Mouse (Mus musculus) hindbrain, embryonic 16.5 days (tissue): ENCODE results near the gene Mag. TPM values are rescaled to one million over a fixed set of nuclear protein-coding genes. Genes with fewer than 3 reads are reported as not detected.
"Not testable (repeated sequence)": the region's sequence is repeated elsewhere in the genome, so short reads cannot be mapped to it uniquely, and the experiment has no call there.

ENCODE experiments used
- ATAC-seq: fragments of 200-750 bp; cut with Nextera tagmentation; 2 replicates; pipeline ENCODE4 v1.8.0; 2017; ENCODE audit warnings: moderate TSS enrichment, moderate library complexity
- H3K27ac ChIP-seq: fragments of 300-500 bp; sonication (generic); 2 replicates; pipeline ENCODE4 v1.5.1; 2014; ENCODE audit warnings: low read depth, mild to moderate bottlenecking, control low read depth, low read length, moderate library complexity
- H3K27me3 ChIP-seq: fragments of 300-500 bp; sonication (generic); replicated peaks from 2 replicates; pipeline ENCODE4 v1.6.1; 2014; ENCODE audit warnings: low read length; ENCODE audit not compliant: control insufficient read depth, insufficient read depth
- H3K36me3 ChIP-seq: fragments of 300-500 bp; sonication (generic); 2 replicates; pipeline ENCODE4 v1.6.1; 2014; ENCODE audit warnings: mild to moderate bottlenecking, low read length, moderate library complexity, mixed read lengths; ENCODE audit not compliant: control insufficient read depth, insufficient read depth
- H3K4me1 ChIP-seq: fragments of 300-500 bp; sonication (generic); 2 replicates; pipeline ENCODE4 v1.6.1; 2014; ENCODE audit warnings: low read depth, low read length; ENCODE audit not compliant: control insufficient read depth, insufficient read depth
- H3K4me2 ChIP-seq: fragments of 300-500 bp; sonication (generic); 2 replicates; pipeline ENCODE4 v1.6.1; 2014; ENCODE audit warnings: mild to moderate bottlenecking, low read length, control low read depth, moderate library complexity
- H3K4me3 ChIP-seq: fragments of 300-500 bp; sonication (generic); 2 replicates; pipeline ENCODE4 v1.5.1; 2014; ENCODE audit warnings: mild to moderate bottlenecking, low read length, control low read depth, moderate library complexity
- H3K9ac ChIP-seq: fragments of 300-500 bp; sonication (generic); 2 replicates; pipeline ENCODE4 v1.6.1; 2014; ENCODE audit warnings: low read depth, mild to moderate bottlenecking, control low read depth, low read length, moderate library complexity
- H3K9me3 ChIP-seq: fragments of 300-500 bp; sonication (generic); 2 replicates; pipeline ENCODE4 v1.6.1; 2014; ENCODE audit warnings: mild to moderate bottlenecking, low read length, moderate library complexity; ENCODE audit not compliant: control insufficient read depth
- WGBS: fragments of 180-500 bp; shearing (Covaris S2); extraction: QIAGEN DNeasy Blood & Tissue Kit; methylation state at CpG from one replicate; pipeline ENCODE4 v1.1.7; 2014; 5-methylcytosine and 5-hydroxymethylcytosine counted together
- polyA plus RNA-seq: library from polyadenylated mRNA; unstranded; fragments of >200 nt; fragmentation: Nextera tagmentation; extraction: Ambion mirVana; gene quantifications from 2 replicates; pipeline ENCODE4 v1.2.1, GENCODE M21; 2015

Gene Mag
- polyA plus RNA-seq, 1 experiment from 2014 or later: 5.8 TPM

GRCm38 (mm10) chr7:30943909-30944635 is 29.4 kb upstream of the Mag start, which contains the start of gene Hamp:
Gene Hamp (minus strand): TSS chr7:30944032.
- 70% methylated on average over 9 of the region's 9 CpGs for WGBS
- Histone ChIP-seq H3K27ac (no peak within 1 kb of the TSS), H3K36me3 (peaks cover 6% of the 10 kb centered on the region; the same call in 1 of the 2 replicates), H3K9me3 (no peaks in the 10 kb centered on the region), H3K9ac (no peak within 1 kb of the TSS), H3K4me1 (no peaks in the 10 kb centered on the region), H3K27me3 (no peaks in the 10 kb centered on the region), H3K4me3 (no peak within 1 kb of the TSS), H3K4me2 (no peak within 1 kb of the TSS)
- ATAC-seq: peak; percentile 27; the same call in 1 of the 2 replicates

GRCm38 (mm10) chr7:30942365-30942764 is 27.7 kb upstream of the Mag start:
- H3K4me3 ChIP-seq, H3K27me3 ChIP-seq, H3K9me3 ChIP-seq, H3K27ac ChIP-seq, ATAC-seq, H3K36me3 ChIP-seq, H3K9ac ChIP-seq, H3K4me1 ChIP-seq, H3K4me2 ChIP-seq: not testable (repeated sequence)
- 54% methylated on average over 3 of the region's 3 CpGs for WGBS

GRCm38 (mm10) chr7:30940070-30940469 is 25.4 kb upstream of the Mag start:
- ATAC-seq, H3K4me2 ChIP-seq, H3K4me3 ChIP-seq, H3K9ac ChIP-seq, H3K4me1 ChIP-seq, H3K9me3 ChIP-seq, H3K36me3 ChIP-seq, H3K27ac ChIP-seq, H3K27me3 ChIP-seq: not testable (repeated sequence)
- 93% methylated on average over 1 of the region's 1 CpGs for WGBS

GRCm38 (mm10) chr7:30935422-30936099 is 20.9 kb upstream of the Mag start:
- not testable (repeated sequence) for H3K9me3 ChIP-seq, H3K4me2 ChIP-seq, H3K27me3 ChIP-seq, H3K36me3 ChIP-seq, H3K27ac ChIP-seq, H3K9ac ChIP-seq, H3K4me3 ChIP-seq, ATAC-seq, H3K4me1 ChIP-seq
- 82% methylated on average over 6 of the region's 6 CpGs for WGBS

- H3K9me3 ChIP-seq, H3K27me3 ChIP-seq, H3K4me3 ChIP-seq, H3K27ac ChIP-seq, ATAC-seq, H3K4me1 ChIP-seq, H3K36me3 ChIP-seq, H3K9ac ChIP-seq, H3K4me2 ChIP-seq: not testable (repeated sequence)
- WGBS: 84% methylated on average over 2 of the region's 2 CpGs
These were observed 9.9 kb upstream of the Mag start, which contains the start of gene Hamp2 for GRCm38 (mm10) chr7:30924581-30924980. Gene Hamp2 (minus strand): TSS chr7:30924681.

GRCm38 (mm10) chr7:30924071-30924470 is 9.4 kb upstream of the Mag start:
- H3K4me3 ChIP-seq: no peak overlapping the region
- H3K36me3 ChIP-seq: no peaks in the 10 kb centered on the region
- no peak for ATAC-seq
- no peaks in the 10 kb centered on the region for H3K4me1 ChIP-seq
- H3K4me2 ChIP-seq: no peak overlapping the region
- no peak overlapping the region for H3K9ac ChIP-seq
- 69% methylated on average over 3 of the region's 3 CpGs for WGBS
- no peaks in the 10 kb centered on the region for H3K27me3 ChIP-seq
- H3K27ac ChIP-seq: no peak overlapping the region
- no peaks in the 10 kb centered on the region for H3K9me3 ChIP-seq

GRCm38 (mm10) chr7:30922490-30922889 is 7.8 kb upstream of the Mag start:
- H3K4me2 ChIP-seq, H3K36me3 ChIP-seq, ATAC-seq, H3K4me3 ChIP-seq, H3K27ac ChIP-seq, H3K4me1 ChIP-seq, H3K27me3 ChIP-seq, H3K9ac ChIP-seq, H3K9me3 ChIP-seq: not testable (repeated sequence)
- WGBS: 59% methylated on average over 3 of the region's 3 CpGs

- Histone ChIP-seq H3K4me3 (no peak overlapping the region), H3K9ac (no peak overlapping the region), H3K9me3 (no peaks in the 10 kb centered on the region), H3K27ac (no peak overlapping the region), H3K4me1 (no peaks in the 10 kb centered on the region), H3K27me3 (no peaks in the 10 kb centered on the region), H3K36me3 (no peaks in the 10 kb centered on the region), H3K4me2 (no peak overlapping the region)
- WGBS: 57% methylated on average over 3 of the region's 3 CpGs
- ATAC-seq: no peak
These were observed 5.5 kb upstream of the Mag start for GRCm38 (mm10) chr7:30920217-30920616.

- Histone ChIP-seq H3K27me3 (no peaks in the 10 kb centered on the region), H3K9ac (no peak overlapping the region), H3K4me2 (no peak overlapping the region), H3K27ac (no peak overlapping the region), H3K4me3 (no peak overlapping the region), H3K36me3 (no peaks in the 10 kb centered on the region), H3K4me1 (no peaks in the 10 kb centered on the region), H3K9me3 (no peaks in the 10 kb centered on the region)
- ATAC-seq: no peak
- WGBS: 54% methylated on average over 4 of the region's 4 CpGs
These were observed 2.5 kb upstream of the Mag start for GRCm38 (mm10) chr7:30917219-30917618.
